In genomic region chr1:111286385-111286784, GRCm38 (mm10) we compare ENCODE assay signal across 17 mouse cellular contexts.
DNase-seq lines count a peak whose midpoint lies in the region; ATAC-seq and TF ChIP-seq lines count a peak whose summit lies in the region.
"Had no signal": no experiment of that assay in that cellular context is flagged by ENCODE, and none has a peak within 500 bp of the region (broad histone marks: within the 10 kb centered on the region; RNA-seq: fewer than 3 reads in every experiment).

No protein-coding gene starts in this region.

- H3K27me3 ChIP-seq in forebrain, embryonic 14.5 days (replicated peaks; ENCODE audit: control insufficient read depth, insufficient read depth, low read length): no peaks in the 10 kb centered on the region
- H3K27me3 ChIP-seq in forebrain, embryonic 10.5 days (ENCODE audit: poor library complexity, severe bottlenecking): no peaks in the 10 kb centered on the region
- H3K27me3 ChIP-seq in lung, embryonic 14.5 days (ENCODE audit: insufficient read depth, low read length): no peaks in the 10 kb centered on the region
- H3K27me3 ChIP-seq in hindbrain, postnatal 0 days (ENCODE audit: insufficient read depth, low read length): no peaks in the 10 kb centered on the region
- H3K27me3 ChIP-seq: embryonic facial prominence, embryonic 13.5 days; liver, embryonic 12.5 days had no signal

- H3K27ac ChIP-seq in forebrain, embryonic 14.5 days (ENCODE audit: low read depth, low read length): no peak overlapping the region
- no peak overlapping the region for H3K27ac ChIP-seq in forebrain, embryonic 10.5 days
- H3K27ac ChIP-seq in lung, embryonic 14.5 days (ENCODE audit: low read depth): no peak overlapping the region
- no peak overlapping the region for H3K27ac ChIP-seq in hindbrain, postnatal 0 days
- H3K27ac ChIP-seq: embryonic facial prominence, embryonic 13.5 days; left cerebral cortex, adult 2 months; liver, embryonic 12.5 days had no signal

- no peak overlapping the region for H3K9ac ChIP-seq in forebrain, embryonic 14.5 days (ENCODE audit: low read length)
- no peak overlapping the region for H3K9ac ChIP-seq in lung, embryonic 14.5 days
- no peak overlapping the region for H3K9ac ChIP-seq in hindbrain, postnatal 0 days (replicated peaks; ENCODE audit: low read length)
- H3K9ac ChIP-seq: embryonic facial prominence, embryonic 13.5 days; liver, embryonic 12.5 days had no signal

- DNase-seq in forebrain, embryonic 14.5 days (ENCODE audit: low spot score): peak; percentile 52
- no peak for DNase-seq in forebrain, embryonic 10.5 days (ENCODE audit: extremely low spot score, low spot score)
- DNase-seq in lung, embryonic 14.5 days: peak; percentile 86
- no peak for DNase-seq in lung, postnatal 25 days (ENCODE audit: low spot score)
- peak; percentile 1 for DNase-seq in brain, adult 2 months (ENCODE audit: low read depth, low spot score)
- peak; percentile 74 for DNase-seq in hindbrain, postnatal 0 days (ENCODE audit: low spot score)
- DNase-seq in gastrocnemius, postnatal 4 days (ENCODE audit: low spot score in 2 of 2): no peak
- no peak for DNase-seq in urinary bladder, adult 2 months (ENCODE audit: low spot score)
- DNase-seq: adrenal gland, adult 8-10 months; B cell, adult 2 months; heart, adult 11 months; heart, postnatal 36 days; kidney, adult 18-20 months; right cerebral cortex, postnatal 14 days had no signal

- peak; percentile 44; the same call in 1 of the 2 replicates for ATAC-seq in forebrain, embryonic 14.5 days
- ATAC-seq in lung, embryonic 14.5 days (ENCODE audit: insufficient read depth): peak; percentile 83
- peak; percentile 61 for ATAC-seq in hindbrain, postnatal 0 days
- ATAC-seq: liver, embryonic 12.5 days had no signal

- WGBS in forebrain, embryonic 14.5 days: 61% methylated on average over 4 of the region's 4 CpGs
- 80% methylated on average over 4 of the region's 4 CpGs for WGBS in forebrain, embryonic 10.5 days
- whole genome bisulfite sequencing in lung, embryonic 14.5 days: 50% methylated on average over 4 of the region's 4 CpGs
- 38% methylated on average over 4 of the region's 4 CpGs for WGBS in hindbrain, postnatal 0 days

- no peaks in the 10 kb centered on the region for H3K4me1 ChIP-seq in forebrain, embryonic 14.5 days (ENCODE audit: control insufficient read depth, insufficient read depth, low read length)
- H3K4me1 ChIP-seq in forebrain, embryonic 10.5 days: no peaks in the 10 kb centered on the region
- H3K4me1 ChIP-seq in lung, embryonic 14.5 days (ENCODE audit: insufficient read depth): no peaks in the 10 kb centered on the region
- H3K4me1 ChIP-seq in hindbrain, postnatal 0 days (ENCODE audit: insufficient read depth, low read length): no peaks in the 10 kb centered on the region
- H3K4me1 ChIP-seq: embryonic facial prominence, embryonic 13.5 days; liver, embryonic 12.5 days had no signal

- H3K4me2 ChIP-seq in forebrain, embryonic 14.5 days (ENCODE audit: low read length): no peak overlapping the region
- no peak overlapping the region for H3K4me2 ChIP-seq in lung, embryonic 14.5 days
- H3K4me2 ChIP-seq in hindbrain, postnatal 0 days (ENCODE audit: low read depth, low read length): no peak overlapping the region
- H3K4me2 ChIP-seq: embryonic facial prominence, embryonic 13.5 days; liver, embryonic 12.5 days had no signal

- H3K4me3 ChIP-seq in forebrain, embryonic 14.5 days (ENCODE audit: low read depth, low read length): no peak overlapping the region
- no peak overlapping the region for H3K4me3 ChIP-seq in forebrain, embryonic 10.5 days
- H3K4me3 ChIP-seq in lung, embryonic 14.5 days (ENCODE audit: low read depth, low read length): no peak overlapping the region
- H3K4me3 ChIP-seq in hindbrain, postnatal 0 days (ENCODE audit: low read length): no peak overlapping the region
- H3K4me3 ChIP-seq: embryonic facial prominence, embryonic 13.5 days; left cerebral cortex, adult 2 months; liver, embryonic 12.5 days had no signal

- TF ChIP-seq CTCF in lung, embryonic 14.5 days (IDR thresholded peaks at IDR 0.05; ENCODE audit: low read depth): no peak
- TF ChIP-seq CTCF in hindbrain, postnatal 0 days (IDR thresholded peaks at IDR 0.05; ENCODE audit: low read depth): no peak

- no peaks in the 10 kb centered on the region for H3K9me3 ChIP-seq in forebrain, embryonic 14.5 days (replicated peaks; ENCODE audit: control insufficient read depth, low read length)
- H3K9me3 ChIP-seq in forebrain, embryonic 10.5 days: no peaks in the 10 kb centered on the region
- no peaks in the 10 kb centered on the region for H3K9me3 ChIP-seq in lung, embryonic 14.5 days (ENCODE audit: low read depth, low read length)
- no peaks in the 10 kb centered on the region for H3K9me3 ChIP-seq in hindbrain, postnatal 0 days (ENCODE audit: low read length)
- H3K9me3 ChIP-seq: embryonic facial prominence, embryonic 13.5 days; liver, embryonic 12.5 days had no signal

- H3K36me3 ChIP-seq in forebrain, embryonic 14.5 days (ENCODE audit: control insufficient read depth, insufficient read depth, low read length): no peaks in the 10 kb centered on the region
- H3K36me3 ChIP-seq in forebrain, embryonic 10.5 days (replicated peaks): no peaks in the 10 kb centered on the region
- no peaks in the 10 kb centered on the region for H3K36me3 ChIP-seq in lung, embryonic 14.5 days (ENCODE audit: insufficient read depth)
- no peaks in the 10 kb centered on the region for H3K36me3 ChIP-seq in hindbrain, postnatal 0 days (ENCODE audit: insufficient read depth, low read length)
- H3K36me3 ChIP-seq: embryonic facial prominence, embryonic 13.5 days; liver, embryonic 12.5 days had no signal

Comparison
In these comparisons a context has a peak if more than half of its experiments do, and no peak if none do; other contexts are left out.
1. DNase-seq: peak in forebrain, embryonic 14.5 days (single experiment), lung, embryonic 14.5 days (single experiment), brain, adult 2 months (single experiment) and hindbrain, postnatal 0 days (single experiment); none in forebrain, embryonic 10.5 days (single experiment), lung, postnatal 25 days (single experiment), gastrocnemius, postnatal 4 days (0 of 2) and urinary bladder, adult 2 months (single experiment).
2. Peak in every context shown above with its lines, with median percentiles within 50 percentile points of each other: ATAC-seq.